Mouse (Mus musculus) hindlimb bud, embryonic 11.5 days (tissue): ENCODE data around the gene Usp16.

Source experiments
- DNase-seq: peaks from one replicate; pipeline ENCODE4 v3.0.0-alpha.2; 2012; ENCODE audit warnings: low read depth, low spot score; ENCODE audit errors: extremely low spot score

The Usp16 gene

DNA sequence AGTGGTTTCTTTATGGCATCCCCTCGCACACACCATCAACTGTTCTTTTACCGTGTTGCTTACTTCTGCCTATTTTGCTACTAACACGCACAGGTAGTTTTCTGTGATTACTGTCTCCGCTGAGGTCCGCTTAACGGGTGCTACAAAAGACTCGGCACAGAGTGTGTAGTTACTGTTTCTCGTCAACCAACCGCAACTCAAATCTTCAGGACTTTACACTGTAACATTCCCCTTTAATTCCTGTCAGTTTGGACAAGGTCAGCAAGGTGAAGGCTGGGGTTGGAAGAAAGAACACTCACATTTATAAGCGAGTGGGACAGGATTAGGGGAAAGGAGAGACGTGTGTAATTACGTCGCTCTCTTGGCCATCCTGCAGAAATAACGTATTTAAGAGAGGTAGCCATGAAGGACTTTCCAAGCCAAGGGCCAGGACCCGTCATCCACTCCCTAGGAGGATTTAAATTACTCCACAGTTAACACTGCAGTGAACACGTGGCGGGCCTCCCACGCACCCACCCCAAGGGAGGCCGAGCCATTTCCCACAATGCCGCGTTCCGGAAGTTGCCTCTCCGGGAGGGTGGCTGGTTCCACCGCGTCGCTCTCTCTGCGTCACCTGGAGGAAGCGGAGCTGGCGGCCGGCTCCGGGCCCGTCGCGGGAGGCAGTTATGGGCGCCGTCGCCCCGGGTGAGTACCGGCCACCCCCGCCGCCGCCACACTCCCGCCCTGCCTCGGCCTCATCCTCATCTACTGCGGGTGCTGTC is at the start of gene Usp16:
TSS of gene Usp16 (plus strand) at position 285 of the 761 bp plus-strand sequence.
- peak; percentile 57 for DNase-seq

GRCm38 (mm10) chr16:87405001-87405400 is 49.5 kb upstream of the Usp16 start:
- DNase-seq: no peak

DNA sequence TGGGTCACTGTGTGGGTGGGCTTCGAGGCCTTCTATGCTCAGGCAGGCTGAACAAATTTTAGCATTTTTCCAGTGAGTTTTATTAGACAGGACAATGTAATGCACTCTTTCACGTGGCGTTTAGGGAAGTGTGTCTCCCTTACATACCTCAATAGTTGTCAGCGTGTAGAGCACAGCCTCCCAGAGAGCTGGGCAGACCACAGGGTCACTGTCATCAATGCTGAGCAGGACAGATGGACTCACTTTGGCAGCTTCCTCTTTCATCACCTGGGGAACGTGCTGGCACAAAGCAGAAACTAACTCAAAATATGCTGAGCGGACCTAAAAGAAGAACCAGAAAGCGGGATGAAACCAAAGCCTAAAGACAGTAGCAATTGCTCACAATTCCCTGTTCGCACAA is 33.8 kb upstream of the Usp16 start:
- no peak for DNase-seq

GRCm38 (mm10) chr16:87427516-87427915 is 27.0 kb upstream of the Usp16 start:
- no peak for DNase-seq

DNA sequence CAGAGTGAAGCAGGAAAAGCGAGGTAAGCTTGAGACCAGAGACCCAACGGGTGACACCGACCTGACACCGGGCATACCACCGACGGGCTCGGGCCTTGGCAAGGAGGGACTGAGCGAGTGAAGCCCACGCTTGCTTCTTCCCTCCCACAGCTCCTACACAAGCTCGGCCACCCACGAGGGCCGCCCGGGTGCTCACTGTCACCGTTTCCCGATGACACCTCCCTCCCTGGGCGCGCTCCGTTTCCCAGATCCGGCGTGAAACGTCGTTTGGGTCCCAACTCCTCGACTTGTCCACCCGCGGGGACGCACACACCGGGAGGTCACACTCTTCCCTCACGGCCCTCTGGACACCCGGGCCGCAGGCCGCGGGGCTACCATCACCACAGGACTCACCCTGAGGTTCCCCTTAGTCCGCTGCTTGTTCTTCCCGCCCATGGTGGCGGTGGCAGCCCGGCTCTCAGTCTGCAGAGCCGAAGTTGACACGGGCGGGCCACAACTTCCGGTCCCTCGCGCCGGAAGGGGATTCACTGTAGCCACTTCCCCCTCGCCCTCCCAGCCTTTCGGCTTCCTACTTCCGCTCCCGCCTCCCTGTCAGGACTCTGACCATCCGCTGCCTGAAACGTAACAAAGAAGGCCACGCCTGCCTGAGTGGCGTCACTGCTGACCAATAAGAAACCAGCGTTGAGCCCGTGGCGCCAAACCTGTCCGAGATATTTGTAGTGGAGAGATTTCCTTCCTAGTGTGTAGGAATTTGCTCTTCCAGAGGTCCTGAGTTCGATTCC is 22.3 kb upstream of the Usp16 start, which contains the start of gene Ltn1:
TSS of gene Ltn1 (minus strand) at position 580 of the 782 bp plus-strand sequence.
- DNase-seq: peak; percentile 97

DNA sequence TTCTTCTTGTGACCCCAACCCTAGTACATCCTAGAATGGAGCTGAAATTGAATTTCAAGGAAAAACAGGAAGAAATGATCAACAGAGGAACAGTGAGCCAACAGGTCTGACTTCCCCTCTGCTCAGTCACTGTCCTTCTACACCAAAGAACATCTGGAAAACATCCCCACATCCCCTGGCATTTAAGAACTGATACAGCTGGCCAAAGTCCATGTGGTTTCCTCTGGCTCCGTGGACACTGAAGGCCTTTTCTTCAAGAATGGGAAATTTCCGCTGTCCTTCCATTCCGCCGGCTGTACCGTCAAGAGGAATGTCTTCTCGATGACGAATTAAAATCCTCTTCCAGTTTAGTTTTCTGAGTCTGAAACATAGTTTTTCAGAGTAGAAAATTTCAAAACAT is 20.2 kb upstream of the Usp16 start:
- DNase-seq: no peak

DNA sequence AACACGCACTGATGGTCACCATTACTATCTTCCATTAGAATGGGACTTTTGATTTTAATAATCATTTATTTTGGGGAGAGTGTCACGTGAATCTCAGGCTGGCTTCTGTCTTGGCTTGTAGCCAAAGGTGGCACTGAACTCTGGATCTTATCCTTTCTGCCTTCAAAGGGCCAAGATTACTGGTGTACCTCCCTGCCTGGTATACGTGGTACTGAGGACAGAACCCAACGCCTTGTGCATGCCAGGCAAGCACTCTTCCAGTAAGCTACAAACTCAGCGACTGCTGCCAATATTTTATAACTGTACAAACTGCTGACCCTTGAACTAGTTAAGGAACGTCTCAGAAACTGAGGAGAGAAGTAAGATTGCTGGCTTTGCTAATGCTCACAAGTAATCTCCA is 19.6 kb upstream of the Usp16 start:
- no peak for DNase-seq

DNA sequence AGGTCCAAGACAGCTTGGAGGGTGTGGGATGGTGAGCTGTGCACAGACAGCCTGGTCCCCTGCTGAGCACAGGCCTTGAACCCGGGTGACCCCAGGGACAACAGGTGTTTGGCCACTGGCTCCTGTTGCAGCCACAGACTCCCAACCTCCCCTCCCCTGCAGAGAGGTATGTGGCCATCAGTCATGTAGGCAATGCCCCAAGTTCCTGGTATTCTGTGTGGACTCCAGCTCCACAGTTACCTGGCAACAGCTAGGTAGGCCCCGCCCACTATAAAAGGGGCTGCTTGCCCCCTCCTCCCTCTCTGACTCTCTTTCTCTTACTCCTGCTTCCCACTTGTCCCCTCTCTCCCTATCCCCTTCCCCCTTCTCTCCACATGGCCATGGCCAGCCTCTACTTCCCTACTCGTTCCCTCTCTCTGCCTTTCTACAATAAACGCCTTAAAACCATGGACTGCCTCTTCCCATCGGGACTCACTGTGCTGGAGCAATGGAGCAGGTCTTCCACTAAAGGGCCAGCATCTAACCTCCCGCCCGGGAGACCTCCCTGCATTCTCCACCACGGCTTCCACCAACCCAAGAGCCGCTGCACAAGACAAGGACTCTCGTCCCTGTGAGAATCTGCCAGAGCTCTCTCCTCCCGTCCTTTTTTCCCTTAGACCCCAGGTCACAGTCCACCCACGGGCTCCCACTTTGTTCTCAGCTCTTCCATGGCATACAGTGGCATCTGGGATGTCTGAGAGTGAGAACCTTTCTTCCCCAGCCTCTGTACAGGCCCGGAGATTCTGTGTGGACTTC is 18.9 kb upstream of the Usp16 start:
- DNase-seq: no peak

DNA sequence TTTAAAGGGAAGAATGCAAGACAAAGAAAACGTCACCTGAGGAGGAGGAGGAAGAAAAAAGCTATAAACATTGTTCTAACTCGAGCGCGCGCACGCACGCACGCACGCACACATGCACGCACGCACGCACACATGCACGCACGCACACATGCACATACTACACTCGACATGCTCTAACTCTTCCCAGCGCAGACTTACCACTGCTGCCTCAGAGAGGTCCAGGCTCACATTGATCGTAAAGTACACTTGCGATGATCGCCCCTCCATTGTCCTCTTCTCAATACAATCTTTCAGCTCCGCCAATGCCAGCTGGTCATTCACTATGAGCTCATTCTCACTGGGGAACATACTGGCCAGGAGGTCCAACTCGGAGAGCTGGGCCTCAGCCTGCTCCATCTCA is 17.4 kb upstream of the Usp16 start:
- no peak for DNase-seq

- no peak for DNase-seq
Observed at GRCm38 (mm10) chr16:87438697-87439096, 15.8 kb upstream of the Usp16 start.

GRCm38 (mm10) chr16:87440184-87440686 is 14.3 kb upstream of the Usp16 start, which contains the start of gene Rwdd2b:
Gene Rwdd2b, minus strand, starts transcription at chr16:87440573.
- peak; percentile 76 for DNase-seq

DNA sequence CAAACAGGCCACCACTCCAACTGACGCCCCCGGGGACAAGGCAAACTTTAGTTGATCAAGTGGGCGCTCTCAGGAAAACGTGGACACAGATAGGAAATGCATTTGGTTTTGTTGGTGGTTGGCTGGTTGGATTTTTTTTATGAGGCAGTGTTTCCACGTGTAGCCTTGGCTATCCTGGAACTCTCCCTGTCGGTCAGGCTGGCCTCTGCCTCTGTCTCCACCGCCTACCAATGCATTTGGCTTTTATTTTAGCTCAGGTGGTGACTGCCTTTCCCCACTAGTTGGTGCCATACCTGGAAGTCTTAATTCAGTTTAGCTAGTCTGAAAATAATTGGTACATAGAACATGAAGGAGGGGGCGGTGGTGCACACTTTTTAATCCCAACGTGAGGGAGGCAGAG is 13.4 kb upstream of the Usp16 start:
- DNase-seq: no peak

DNA sequence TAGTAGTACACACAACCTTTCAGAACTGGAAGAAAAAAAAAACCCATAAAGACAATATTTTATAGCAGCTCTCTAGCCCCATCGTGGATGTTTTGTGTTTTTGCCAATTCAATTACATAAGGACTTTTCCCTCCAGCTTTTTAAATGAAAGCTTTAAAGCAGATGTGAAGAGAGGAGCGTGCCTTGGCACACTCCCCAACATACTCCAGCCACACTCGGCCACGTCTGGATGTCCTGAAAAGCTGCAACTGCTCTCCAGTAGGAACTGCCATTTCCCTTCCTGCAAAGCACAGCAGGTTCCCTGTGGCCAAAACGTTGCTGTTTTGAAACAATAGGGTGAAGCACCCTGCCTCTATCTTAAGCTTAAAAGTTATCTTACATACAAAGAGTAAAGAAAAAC is 12.2 kb upstream of the Usp16 start:
- DNase-seq: no peak

DNA sequence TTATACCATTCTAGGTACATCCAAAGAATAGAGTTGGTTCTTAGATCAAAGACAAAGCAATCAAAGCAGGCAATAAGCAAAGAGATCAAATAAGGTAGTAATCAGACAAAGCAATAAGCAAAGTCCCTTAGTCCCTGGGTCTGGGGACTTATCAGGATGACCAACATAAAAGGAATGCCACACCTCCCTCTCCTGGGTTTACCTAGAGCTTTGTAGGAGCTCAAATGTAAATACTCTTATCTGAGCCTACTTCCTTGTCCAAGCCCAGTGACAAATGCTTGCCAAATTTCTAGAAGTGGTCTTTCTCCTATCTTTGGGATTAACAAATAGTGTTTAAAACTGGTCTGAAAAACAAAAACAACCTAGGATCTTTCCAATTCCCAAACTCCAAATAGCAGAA is 11.3 kb upstream of the Usp16 start:
- DNase-seq: no peak

GRCm38 (mm10) chr16:87444071-87444470 is 10.4 kb upstream of the Usp16 start:
- DNase-seq: no peak

- DNase-seq: no peak
Observed at GRCm38 (mm10) chr16:87445110-87445509, 9.4 kb upstream of the Usp16 start.

GRCm38 (mm10) chr16:87445528-87445927 is 9.0 kb upstream of the Usp16 start:
- DNase-seq: no peak

DNA sequence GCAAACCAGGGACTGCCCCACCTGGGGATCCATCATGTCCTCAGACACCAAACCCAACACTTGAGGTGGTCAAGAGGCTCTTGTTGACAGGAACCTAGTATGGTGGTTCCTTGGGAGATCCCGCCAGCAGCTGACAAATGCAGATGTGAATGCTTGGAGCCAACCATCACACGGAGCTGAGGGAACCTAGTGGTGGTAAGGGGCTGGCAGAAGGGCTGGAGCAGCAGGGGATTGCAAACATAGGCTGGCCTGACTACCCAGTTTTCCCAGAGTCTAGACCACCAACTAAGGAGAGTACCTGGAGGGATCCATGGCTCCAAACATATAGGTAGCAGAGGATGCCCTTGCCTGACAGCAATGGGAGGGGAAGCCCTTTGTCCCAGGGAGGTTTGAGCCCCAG is 1.3 kb upstream of the Usp16 start:
- no peak for DNase-seq

- DNase-seq: no peak
Observed at GRCm38 (mm10) chr16:87455180-87455611, 693 bp downstream of the Usp16 start.

- DNase-seq: no peak
Observed at GRCm38 (mm10) chr16:87458752-87459151, 4.2 kb downstream of the Usp16 start.

DNA sequence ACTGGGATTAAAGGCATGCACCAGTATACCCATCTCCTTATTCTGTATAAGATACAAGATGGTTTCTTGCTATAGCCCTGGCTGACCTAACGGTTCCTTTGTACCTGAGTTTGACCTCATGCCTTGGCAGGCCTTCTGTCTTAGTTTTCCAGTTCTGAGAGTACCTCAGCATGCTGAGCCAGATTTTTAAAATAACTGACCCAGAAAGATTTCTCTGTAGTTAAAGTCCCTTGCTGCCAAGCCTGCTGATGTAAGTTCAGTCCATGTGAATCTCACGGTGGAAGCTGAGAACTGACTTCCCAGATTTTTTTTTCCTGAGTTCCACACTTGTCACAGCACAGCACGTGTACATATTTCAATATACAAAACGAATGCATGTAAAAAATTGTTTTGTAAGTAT is 16.1 kb downstream of the Usp16 start:
- no peak for DNase-seq
